Mouse (Mus musculus) kidney, postnatal 14 days (tissue): Measurements from ENCODE around the gene Mrpl45.
"Not testable (repeated sequence)": the region's sequence is repeated elsewhere in the genome, so short reads cannot be mapped to it uniquely, and the experiment has no call there.

Experiments
- DNase-seq: peaks from one replicate; pipeline ENCODE4 v3.0.0; 2022; ENCODE audit warnings: mixed read lengths

Gene Mrpl45

GRCm38 (mm10) chr11:97315504-97316503 is at the start of gene Mrpl45:
Gene Mrpl45 (plus strand): TSS chr11:97315716.
- peak; percentile 100 for DNase-seq

DNA sequence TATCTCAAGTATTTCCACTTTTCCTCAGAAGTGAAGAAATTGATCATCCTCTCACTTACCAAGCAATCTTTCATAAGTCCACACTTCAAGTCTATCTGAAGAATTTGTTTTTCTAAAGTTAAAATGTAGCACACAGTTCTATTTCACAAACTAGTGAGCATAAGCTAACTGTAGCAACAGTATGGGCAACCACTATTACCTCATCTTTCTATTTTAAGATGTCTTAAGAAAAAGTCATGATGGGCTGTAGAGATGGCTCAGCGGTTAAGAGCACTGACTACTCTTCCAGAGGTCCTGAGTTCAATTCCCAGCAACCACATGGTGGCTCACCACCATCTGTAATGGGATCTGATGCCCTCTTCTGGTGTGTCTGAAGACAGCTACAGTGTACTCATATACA is 49.0 kb upstream of the Mrpl45 start:
- DNase-seq, result not testable (repeated sequence)

GRCm38 (mm10) chr11:97270004-97270403 is 45.5 kb upstream of the Mrpl45 start:
- DNase-seq, result not testable (repeated sequence)

DNA sequence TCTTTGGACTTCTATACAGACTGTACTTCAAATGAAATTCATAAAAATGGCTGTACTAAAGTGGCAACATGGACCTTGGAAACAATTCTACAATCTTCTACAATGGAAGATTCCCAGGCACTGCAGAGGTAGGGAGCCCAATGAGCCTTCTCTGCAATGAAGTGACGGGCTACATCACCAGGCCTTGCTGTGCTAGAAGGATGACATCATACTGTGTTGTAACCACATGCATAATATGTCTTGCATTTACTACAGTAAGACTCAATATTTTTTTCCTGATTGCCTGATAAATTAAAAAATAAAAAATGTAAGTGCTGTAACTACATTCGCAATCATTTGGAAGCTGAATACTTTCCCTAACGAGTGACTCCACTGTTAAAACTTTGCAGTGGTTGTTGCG is 42.7 kb upstream of the Mrpl45 start:
- DNase-seq, result no peak

DNA sequence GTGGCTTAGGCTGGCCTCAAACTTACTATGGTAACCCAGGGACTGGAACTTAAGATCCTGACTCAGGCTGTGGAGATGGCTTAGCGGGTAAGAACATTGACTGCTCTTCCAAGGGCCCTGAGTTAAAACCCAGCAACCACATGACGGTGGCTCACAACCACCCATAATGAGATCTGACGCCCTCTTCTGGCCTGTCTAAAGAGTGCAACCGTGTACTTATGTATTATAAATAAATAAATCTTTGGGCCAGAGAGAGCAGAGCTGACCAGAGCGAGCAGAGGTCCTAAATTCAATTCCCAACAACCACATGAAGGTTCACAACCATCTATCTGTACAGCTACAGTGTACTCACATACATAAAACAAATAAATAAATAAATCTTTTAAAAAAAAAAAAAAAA is 41.9 kb upstream of the Mrpl45 start:
- no peak for DNase-seq

DNA sequence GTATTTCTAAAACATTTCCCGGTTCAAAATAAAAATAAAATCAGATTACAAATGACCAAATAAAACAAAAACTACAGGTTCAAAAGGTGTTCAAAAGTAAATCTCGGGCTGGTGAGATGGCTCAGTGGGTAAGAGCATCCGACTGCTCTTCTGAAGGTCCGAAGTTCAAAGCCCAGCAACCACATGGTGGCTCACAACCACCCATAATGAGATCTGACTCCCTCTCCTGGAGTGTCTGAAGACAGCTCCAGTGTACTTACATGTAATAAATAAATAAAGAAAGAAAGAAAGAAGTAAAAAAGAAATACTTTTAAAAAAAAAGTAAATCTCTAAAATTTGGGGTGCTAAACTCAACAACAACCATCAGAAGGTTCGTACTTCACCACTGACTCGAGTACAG is 40.6 kb upstream of the Mrpl45 start:
- DNase-seq, result not testable (repeated sequence)

GRCm38 (mm10) chr11:97275349-97275748 is 40.2 kb upstream of the Mrpl45 start:
- DNase-seq, result no peak

- DNase-seq, result no peak
Measured at GRCm38 (mm10) chr11:97276019-97276418, 39.5 kb upstream of the Mrpl45 start.

GRCm38 (mm10) chr11:97277166-97277565 is 38.4 kb upstream of the Mrpl45 start:
- no peak for DNase-seq

GRCm38 (mm10) chr11:97278456-97278855 is 37.1 kb upstream of the Mrpl45 start:
- no peak for DNase-seq

GRCm38 (mm10) chr11:97279040-97279404 is 36.5 kb upstream of the Mrpl45 start:
- DNase-seq, result no peak

- DNase-seq, result peak; percentile 76
Measured at GRCm38 (mm10) chr11:97279405-97280215, 35.9 kb upstream of the Mrpl45 start.

DNA sequence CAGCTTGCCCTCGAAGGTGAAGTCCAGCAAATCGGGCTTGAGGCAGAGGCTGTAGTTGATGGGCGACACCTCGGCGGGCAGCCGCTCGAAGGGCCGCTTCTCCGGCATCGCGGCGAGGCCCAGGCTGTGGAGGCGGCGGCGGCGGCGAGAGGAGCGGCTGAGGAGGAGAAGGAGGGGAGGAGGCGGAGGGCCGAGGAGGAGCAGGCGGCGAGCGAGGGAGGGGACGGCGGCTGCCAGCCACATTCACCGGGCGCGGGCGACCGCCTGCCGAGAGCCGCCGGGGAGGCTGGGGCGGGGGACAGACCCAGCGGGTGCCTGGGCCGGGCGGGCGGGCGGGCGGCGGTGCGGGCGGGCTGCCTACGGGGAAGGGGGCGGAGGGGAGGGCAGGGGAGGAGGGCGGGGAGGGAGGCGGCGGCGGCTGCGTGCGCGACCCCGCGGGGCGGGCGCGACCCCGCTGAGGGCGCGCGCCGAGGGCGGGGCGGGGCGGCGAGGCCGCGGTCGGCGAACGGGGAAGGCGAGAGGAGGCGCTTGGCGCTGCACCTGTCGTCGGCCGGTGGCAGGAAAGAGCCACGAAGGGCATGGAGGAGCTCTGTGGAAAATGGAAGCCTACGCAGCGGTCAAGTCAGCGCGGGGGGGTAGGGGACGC is 35.2 kb upstream of the Mrpl45 start, which contains the start of gene Npepps:
Gene Npepps (minus strand): TSS at position 423 of the 646 bp plus-strand sequence.
- DNase-seq, result peak; percentile 88

DNA sequence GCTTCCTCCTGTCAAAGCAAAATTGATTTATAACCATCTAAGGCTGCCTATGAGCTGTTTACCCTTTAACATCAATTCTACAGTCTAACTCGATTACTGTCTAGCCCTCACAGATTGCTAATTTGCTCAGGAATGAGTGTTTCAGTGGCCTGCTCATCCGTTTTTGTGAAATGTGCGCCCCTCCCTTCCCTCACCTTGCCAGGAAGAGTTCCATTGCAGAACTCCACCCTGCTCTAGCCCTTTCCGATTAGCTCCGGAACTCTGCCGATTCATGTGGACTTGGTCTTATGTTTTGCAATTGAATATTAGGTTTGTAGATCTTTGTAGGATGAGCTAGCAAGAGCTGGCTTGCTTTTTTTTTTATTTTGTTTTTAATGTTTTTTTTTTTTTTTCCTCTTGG is 33.3 kb upstream of the Mrpl45 start:
- DNase-seq, result no peak

DNA sequence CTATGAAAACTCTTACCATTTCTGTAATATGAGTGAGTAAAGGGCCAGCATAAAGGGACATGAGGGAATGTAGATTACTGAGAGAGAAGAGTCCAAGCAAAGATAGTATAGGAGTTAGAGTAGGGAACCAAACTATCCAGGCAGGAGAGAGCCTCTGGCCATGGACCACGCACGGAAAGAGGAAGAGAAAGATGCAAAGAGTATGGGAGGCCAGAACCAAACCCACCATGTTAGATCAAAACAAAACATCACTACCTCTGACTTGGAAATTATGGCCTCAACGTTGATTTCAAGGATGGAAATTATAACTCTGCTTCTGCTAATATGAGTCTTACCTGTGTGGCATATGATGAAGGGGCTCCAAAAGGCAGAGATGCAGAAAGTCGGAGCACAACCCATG is 30.7 kb upstream of the Mrpl45 start:
- no peak for DNase-seq

DNA sequence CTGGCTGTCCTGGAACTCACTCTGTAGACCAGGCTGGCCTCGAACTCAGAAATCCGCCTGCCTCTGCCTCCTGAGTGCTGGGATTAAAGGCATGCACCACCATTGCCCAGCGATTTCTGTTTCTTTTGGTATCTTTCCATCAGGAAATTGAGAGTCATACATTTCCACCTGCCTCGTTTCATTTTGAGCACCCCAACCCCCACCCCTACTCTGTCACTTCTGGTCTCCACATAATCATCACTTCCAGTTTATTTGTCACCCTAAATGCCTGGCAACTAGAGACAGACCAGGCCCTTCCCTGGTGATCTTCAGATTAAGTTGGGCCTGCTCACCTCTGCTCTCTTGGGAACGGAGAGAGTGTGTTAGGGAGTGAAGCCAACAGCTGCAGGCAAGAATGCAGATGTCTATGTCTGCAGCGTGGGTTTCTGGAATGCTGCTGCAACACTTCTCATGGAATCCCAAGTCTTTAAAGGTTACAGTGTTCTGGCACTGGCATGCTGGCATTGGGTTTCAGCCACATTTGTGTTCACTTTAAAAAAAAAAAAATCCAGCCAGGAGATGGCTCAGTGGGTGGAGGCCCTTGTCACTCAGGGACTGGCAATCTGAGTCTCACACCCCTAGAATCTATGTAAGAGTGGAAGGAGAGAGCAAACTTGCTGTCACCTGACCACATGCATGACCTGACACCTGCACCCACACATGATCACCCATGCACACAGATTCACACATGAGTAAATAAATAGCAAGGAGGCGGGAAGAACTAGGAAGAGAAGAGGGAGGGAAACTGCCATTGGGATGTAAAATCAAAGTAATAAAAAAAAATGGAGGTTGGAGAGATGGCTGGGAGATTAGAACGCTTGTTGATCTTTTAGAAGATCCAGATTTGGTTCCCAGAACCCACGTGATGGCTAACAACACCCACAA is 29.4 kb upstream of the Mrpl45 start:
- peak; percentile 37 for DNase-seq

GRCm38 (mm10) chr11:97286973-97287372 is 28.5 kb upstream of the Mrpl45 start:
- no peak for DNase-seq

DNA sequence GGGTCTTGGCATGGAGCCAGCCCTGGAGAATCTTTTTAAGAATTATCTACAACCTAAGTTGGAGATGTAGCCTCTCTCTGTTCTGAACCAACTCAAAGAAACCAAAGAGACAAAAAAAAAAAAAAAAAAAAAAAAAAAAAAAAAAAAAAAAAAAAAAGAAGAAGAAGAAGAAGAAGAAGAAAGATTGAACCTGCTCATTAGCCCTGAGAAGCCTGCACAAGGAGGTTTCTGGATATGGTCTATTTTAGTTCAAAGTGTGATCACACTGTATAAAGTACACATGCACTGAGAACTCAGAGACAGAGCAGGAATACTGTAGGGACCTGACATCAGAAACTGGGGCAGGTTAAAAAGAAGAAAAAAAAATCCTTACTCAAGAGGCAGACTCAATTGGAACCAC is 27.9 kb upstream of the Mrpl45 start:
- DNase-seq, result no peak

DNA sequence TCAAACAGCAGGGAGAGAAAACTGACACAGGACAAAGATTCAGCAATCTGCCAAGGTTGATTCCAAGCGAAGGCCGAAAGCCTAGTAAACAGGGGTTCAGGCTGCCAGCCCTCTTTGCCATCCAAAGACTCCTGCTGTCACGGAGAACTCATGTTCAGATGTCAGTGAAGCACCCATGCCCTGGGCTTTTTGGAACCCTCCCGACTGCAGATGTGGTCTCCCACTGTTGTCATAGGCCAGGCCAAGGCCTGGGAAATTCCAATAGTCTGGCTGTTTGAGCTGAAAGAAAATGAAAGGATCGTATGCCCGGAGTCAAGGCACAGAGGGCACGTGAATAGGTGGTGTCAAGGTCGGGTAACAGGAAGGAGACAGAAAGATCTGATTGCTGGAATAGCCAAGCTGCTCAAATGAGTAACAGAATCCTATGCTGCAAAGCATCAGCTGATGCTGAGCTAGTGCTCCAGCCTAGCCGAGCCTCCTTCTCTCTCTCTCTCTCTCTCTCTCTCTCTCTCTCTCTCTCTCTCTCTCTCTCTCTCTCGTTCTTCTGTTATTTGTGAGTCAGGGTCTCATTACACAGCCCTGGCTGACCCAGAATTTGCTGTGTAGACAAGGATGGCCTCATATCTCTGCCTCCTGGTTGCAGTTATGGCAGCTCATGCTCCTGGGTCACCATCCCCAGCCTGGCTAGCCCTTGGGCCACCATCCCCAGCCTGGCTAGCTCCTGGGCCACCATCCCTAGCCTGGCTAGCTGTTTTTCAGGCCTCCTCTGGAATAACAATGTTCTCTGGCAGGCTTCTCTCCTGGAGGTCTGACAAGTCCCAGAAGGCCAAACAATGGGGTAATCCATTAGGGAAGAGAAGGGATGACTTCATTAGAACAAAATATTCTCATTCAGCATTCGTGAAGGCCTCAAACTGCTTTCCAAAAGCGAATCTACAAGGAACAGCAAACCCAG is 26.0 kb upstream of the Mrpl45 start:
- no peak for DNase-seq

DNA sequence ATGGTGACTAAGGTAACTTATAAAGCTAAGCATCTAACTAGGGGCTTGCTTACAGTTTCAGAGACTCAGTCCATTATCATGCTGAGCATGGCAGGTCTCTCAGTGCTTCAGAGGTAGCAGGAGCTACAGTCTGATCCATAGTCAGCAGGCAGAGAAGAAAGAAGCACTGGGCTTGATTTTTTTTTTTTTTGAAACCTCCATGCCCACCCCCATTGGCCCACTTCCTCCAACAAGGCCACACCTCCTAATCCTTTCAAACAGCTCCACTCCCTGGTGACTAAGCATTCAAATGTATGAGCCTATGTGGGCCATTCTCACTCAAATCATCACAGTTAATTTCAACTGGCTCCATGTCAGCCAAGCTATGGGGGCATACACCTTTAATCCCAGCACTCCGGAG is 22.8 kb upstream of the Mrpl45 start:
- DNase-seq, result no peak

DNA sequence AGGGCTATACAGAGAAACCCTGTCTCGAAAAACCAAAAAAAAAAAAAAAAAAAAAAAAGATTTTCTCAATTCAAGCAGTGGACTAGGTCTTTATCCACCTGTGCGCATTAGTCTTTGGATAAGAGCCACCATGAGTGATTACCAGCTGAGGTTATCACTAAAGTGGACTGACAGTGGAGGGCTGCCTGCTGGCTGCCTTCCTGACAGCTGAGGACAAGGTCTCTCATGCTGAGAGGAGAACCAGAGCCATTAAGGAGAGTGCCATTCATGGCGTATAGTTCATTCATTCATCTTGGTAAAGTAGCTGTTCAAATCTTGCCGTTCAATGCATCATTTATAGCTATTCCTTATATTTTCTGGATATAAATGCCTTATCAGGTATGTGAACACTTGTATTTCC is 19.0 kb upstream of the Mrpl45 start:
- DNase-seq, result no peak
